Mouse (Mus musculus) G1E (cell line): ENCODE data around the gene Tas2r107. TPM values are rescaled to one million over a fixed set of nuclear protein-coding genes. Genes with fewer than 3 reads are reported as not detected.
"Not testable (repeated sequence)": the region's sequence is repeated elsewhere in the genome, so short reads cannot be mapped to it uniquely, and the experiment has no call there.

ENCODE experiments used
- ATAC-seq: 2 replicates; pipeline ENCODE4 v1.8.0; 2016; ENCODE audit warnings: mild to moderate bottlenecking; ENCODE audit not compliant: insufficient number of reproducible peaks, poor library complexity, low FRiP score, severe bottlenecking; ENCODE audit errors: extremely low read depth
- DNase-seq: peaks from one replicate; pipeline ENCODE4 v3.0.0; 2012; ENCODE audit warnings: low spot score
- H3K27me3 ChIP-seq: 2 replicates; pipeline ENCODE4 v1.6.1; 2012; ENCODE audit warnings: mild to moderate bottlenecking, low read length, inconsistent platforms; ENCODE audit not compliant: insufficient read depth
- H3K36me3 ChIP-seq: replicated peaks from 2 replicates; pipeline ENCODE3; 2012; ENCODE audit warnings: mild to moderate bottlenecking, inconsistent platforms
- H3K4me1 ChIP-seq: 2 replicates; pipeline ENCODE4 v1.6.1; 2012; ENCODE audit warnings: low read depth, low read length, inconsistent platforms, mixed read lengths; ENCODE audit not compliant: insufficient read depth
- H3K4me3 ChIP-seq: 2 replicates; pipeline ENCODE4 v1.5.1; 2012; ENCODE audit warnings: low read depth, mild to moderate bottlenecking, inconsistent platforms, low read length, moderate library complexity, mixed read lengths
- H3K9me3 ChIP-seq: replicated peaks from 2 replicates; pipeline ENCODE4 v1.6.1; 2012; ENCODE audit warnings: inconsistent platforms
- CTCF ChIP-seq: IDR thresholded peaks from 2 replicates; pipeline ENCODE4 v1.5.1; 2012; ENCODE audit warnings: low read depth, low read length, inconsistent platforms, mixed read lengths
- GATA1 ChIP-seq: IDR thresholded peaks from 2 replicates; pipeline ENCODE4 v1.6.1; 2012; ENCODE audit warnings: borderline replicate concordance, low read length, inconsistent platforms, mixed read lengths
- GATA2 ChIP-seq: IDR thresholded peaks from 2 replicates; pipeline ENCODE4 v1.6.1; 2012; ENCODE audit warnings: low read depth, low read length, inconsistent platforms, borderline replicate concordance
- POLR2AphosphoS5 ChIP-seq: IDR thresholded peaks from 2 replicates; pipeline ENCODE4 v1.6.1; 2012; ENCODE audit warnings: low read depth, low read length, inconsistent platforms; ENCODE audit not compliant: insufficient replicate concordance
- TAL1 ChIP-seq: conservative IDR thresholded peaks from 2 replicates; pipeline ENCODE4 v1.6.1; 2012; ENCODE audit warnings: low read depth, low read length, inconsistent platforms, mixed read lengths
- polyA plus RNA-seq: library from polyadenylated mRNA; stranded (reverse); fragments of >175 nt; gene quantifications from 2 replicates; pipeline ENCODE4 v1.2.3, GENCODE M21; 2012
- total RNA-seq, 2 experiments: library from RNA; stranded (forward) in 1 of 2; stranded (reverse) in 1 of 2; fragments of 200-1000 nt in 1 of 2; fragments of >200 nt in 1 of 2; fragmentation: Nextera tagmentation in 1 of 2; gene quantifications; 2 replicates each; pipeline ENCODE4 v1.2.3; 2014 to 2017

Gene Tas2r107
- total RNA-seq (2014; fragmentation: Nextera tagmentation), result not detected in 2 replicates
- total RNA-seq (2017), result not detected in 2 replicates
- polyA plus RNA-seq, result not detected in 2 replicates

- DNase-seq (no peak), ATAC-seq (no peak)
- Histone ChIP-seq H3K36me3 (no peaks in the 10 kb centered on the region), H3K4me3 (no peak within 1 kb of the TSS), H3K9me3 (peaks cover 2% of the 10 kb centered on the region; the same call in 1 of the 2 replicates), H3K27me3 (no peaks in the 10 kb centered on the region), H3K4me1 (no peaks in the 10 kb centered on the region)
- TF ChIP-seq TAL1 (no peak), GATA2 (no peak), CTCF (no peak), POLR2AphosphoS5 (no peak), GATA1 (no peak)
Observed at GRCm38 (mm10) chr6:131660049-131660448, at the start of gene Tas2r107. TSS of gene Tas2r107 (minus strand) at chr6:131660149.

- Histone ChIP-seq H3K9me3 (0 out of 2 replicates have a peak, but pooled peaks cover 2% of the 10 kb centered on the region), H3K27me3 (no peaks in the 10 kb centered on the region), H3K4me3 (no peak within 1 kb of the TSS), H3K36me3 (no peaks in the 10 kb centered on the region), H3K4me1 (no peaks in the 10 kb centered on the region)
- TF ChIP-seq GATA1 (no peak), POLR2AphosphoS5 (no peak), CTCF (no peak), TAL1 (no peak), GATA2 (no peak)
- DNase-seq (no peak), ATAC-seq (no peak)
Observed at GRCm38 (mm10) chr6:131689963-131690362, 30.0 kb upstream of the Tas2r107 start, which contains the start of gene Tas2r114. TSS of gene Tas2r114 (minus strand) at chr6:131690063.

GRCm38 (mm10) chr6:131687395-131687794, 27.4 kb upstream of the Tas2r107 start, which contains the start of gene Tas2r105:
TSS of gene Tas2r105 (minus strand) at chr6:131687495.
- ATAC-seq, result no peak

GRCm38 (mm10) chr6:131685644-131686043, 25.7 kb upstream of the Tas2r107 start, which contains the start of gene Tas2r104:
TSS of gene Tas2r104 (minus strand) at chr6:131685744.
- DNase-seq, result no peak
- TF ChIP-seq GATA1 (no peak), TAL1 (no peak), GATA2 (no peak), POLR2AphosphoS5 (no peak), CTCF (no peak)
- no peak for ATAC-seq

More at GRCm38 (mm10) chr6:131687395-131687794, 27.4 kb upstream of the Tas2r107 start, which contains the start of gene Tas2r105:
- H3K27me3 ChIP-seq, result no peaks in the 10 kb centered on the region
- H3K4me1 ChIP-seq, result no peaks in the 10 kb centered on the region
- H3K9me3 ChIP-seq, result 0 out of 2 replicates have a peak, but pooled peaks cover 2% of the 10 kb centered on the region
- no peak for DNase-seq
- no peak within 1 kb of the TSS for H3K4me3 ChIP-seq
- H3K36me3 ChIP-seq, result no peaks in the 10 kb centered on the region
- TF ChIP-seq TAL1, result no peak
- TF ChIP-seq POLR2AphosphoS5, result no peak
- TF ChIP-seq GATA2, result no peak
- TF ChIP-seq GATA1, result no peak
- no peak for TF ChIP-seq CTCF

GRCm38 (mm10) chr6:131678786-131679185, 18.8 kb upstream of the Tas2r107 start, which contains the start of gene Tas2r106:
TSS of gene Tas2r106 (minus strand) at chr6:131678886.
- no peak for ATAC-seq

More at GRCm38 (mm10) chr6:131685644-131686043, 25.7 kb upstream of the Tas2r107 start, which contains the start of gene Tas2r104:
- Histone ChIP-seq H3K4me3 (no peak within 1 kb of the TSS), H3K9me3 (no peaks in the 10 kb centered on the region), H3K4me1 (no peaks in the 10 kb centered on the region), H3K36me3 (no peaks in the 10 kb centered on the region), H3K27me3 (no peaks in the 10 kb centered on the region)

GRCm38 (mm10) chr6:131630812-131631211, 29.1 kb downstream of the Tas2r107 start, which contains the start of gene Tas2r130:
TSS of gene Tas2r130 (minus strand) at chr6:131630912.
- H3K4me3 ChIP-seq, result no peak within 1 kb of the TSS
- no peak for DNase-seq
- H3K9me3 ChIP-seq, result peaks cover 5% of the 10 kb centered on the region
- no peaks in the 10 kb centered on the region for H3K4me1 ChIP-seq
- TF ChIP-seq CTCF, result no peak
- no peak for TF ChIP-seq TAL1
- no peak for TF ChIP-seq POLR2AphosphoS5
- TF ChIP-seq GATA1, result no peak
- no peak for TF ChIP-seq GATA2
- H3K36me3 ChIP-seq, result no peaks in the 10 kb centered on the region
- ATAC-seq, result no peak
- H3K27me3 ChIP-seq, result no peaks in the 10 kb centered on the region

More at GRCm38 (mm10) chr6:131678786-131679185, 18.8 kb upstream of the Tas2r107 start, which contains the start of gene Tas2r106:
- Histone ChIP-seq H3K4me3 (no peak within 1 kb of the TSS), H3K36me3 (no peaks in the 10 kb centered on the region), H3K4me1 (no peaks in the 10 kb centered on the region), H3K9me3 (0 out of 2 replicates have a peak, but pooled peaks cover 4% of the 10 kb centered on the region), H3K27me3 (no peaks in the 10 kb centered on the region)
- DNase-seq, result no peak
- TF ChIP-seq POLR2AphosphoS5 (no peak), CTCF (no peak)

GRCm38 (mm10) chr6:131609956-131610355, 50.0 kb downstream of the Tas2r107 start:
- not testable (repeated sequence) for ATAC-seq, H3K36me3 ChIP-seq

More at GRCm38 (mm10) chr6:131609956-131610355, 50.0 kb downstream of the Tas2r107 start:
- DNase-seq, H3K27me3 ChIP-seq, H3K4me1 ChIP-seq, H3K4me3 ChIP-seq: not testable (repeated sequence)
- H3K9me3 ChIP-seq, result peaks cover 11% of the 10 kb centered on the region
